Mouse (Mus musculus) stomach, embryonic 14.5 days (tissue): ENCODE measurements around the gene Mkrn1. TPM values are rescaled to one million over a fixed set of nuclear protein-coding genes. Genes with fewer than 3 reads are reported as not detected.

Experiments used
- ATAC-seq: fragments of 200-750 bp; cut with Nextera tagmentation; 2 replicates; pipeline ENCODE4 v1.8.0; 2017; ENCODE audit warnings: low read depth, moderate TSS enrichment; ENCODE audit not compliant: insufficient number of reproducible peaks, insufficient read depth, low FRiP score
- H3K27ac ChIP-seq: fragments of 300-500 bp; sonication (generic); 2 replicates; pipeline ENCODE4 v1.5.1; 2014; ENCODE audit warnings: mild to moderate bottlenecking, low read length, moderate library complexity, mixed read lengths
- H3K27me3 ChIP-seq: fragments of 300-500 bp; sonication (generic); 2 replicates; pipeline ENCODE4 v1.6.1; 2014; ENCODE audit warnings: low read length, control low read depth, mixed read lengths; ENCODE audit not compliant: control insufficient read depth, insufficient read depth
- H3K36me3 ChIP-seq: fragments of 300-500 bp; sonication (generic); 2 replicates; pipeline ENCODE4 v1.6.1; 2014; ENCODE audit warnings: mild to moderate bottlenecking, control low read depth, low read length, moderate library complexity, mixed read lengths; ENCODE audit not compliant: control insufficient read depth, insufficient read depth
- H3K4me1 ChIP-seq: fragments of 300-500 bp; sonication (generic); 2 replicates; pipeline ENCODE4 v1.6.1; 2014; ENCODE audit warnings: low read length, control low read depth, mixed read lengths; ENCODE audit not compliant: control insufficient read depth, insufficient read depth
- H3K4me2 ChIP-seq: fragments of 300-500 bp; sonication (generic); replicated peaks from 2 replicates; pipeline ENCODE4 v1.6.1; 2014; ENCODE audit warnings: low read depth, low read length, control low read depth
- H3K4me3 ChIP-seq: fragments of 300-500 bp; sonication (generic); 2 replicates; pipeline ENCODE4 v1.5.1; 2014; ENCODE audit warnings: low read depth, low read length, control low read depth
- H3K9ac ChIP-seq: fragments of 300-500 bp; sonication (generic); replicated peaks from 2 replicates; pipeline ENCODE4 v1.6.1; 2014; ENCODE audit warnings: low read depth, mild to moderate bottlenecking, control low read depth, low read length, moderate library complexity, mixed read lengths
- H3K9me3 ChIP-seq: fragments of 300-500 bp; sonication (generic); 2 replicates; pipeline ENCODE4 v1.6.1; 2016; ENCODE audit warnings: low read depth, low read length, control low read depth; ENCODE audit not compliant: control insufficient read depth
- WGBS: fragments of 180-500 bp; shearing (Covaris S2); extraction: QIAGEN DNeasy Blood & Tissue Kit; methylation state at CpG from one replicate; pipeline ENCODE4 v1.1.7; 2014; 5-methylcytosine and 5-hydroxymethylcytosine counted together
- polyA plus RNA-seq: library from polyadenylated mRNA; unstranded; fragments of >200 nt; fragmentation: Nextera tagmentation; extraction: Ambion mirVana; gene quantifications from 2 replicates; pipeline ENCODE4 v1.2.1, GENCODE M21; 2014

The Mkrn1 gene
- polyA plus RNA-seq, 1 experiment from 2014 or later = 56.3 TPM

GRCm38 (mm10) chr6:39434111-39434885, 14.0 kb upstream of the Mkrn1 start:
- no peaks in the 10 kb centered on the region for H3K36me3 ChIP-seq
- no peak overlapping the region for H3K4me3 ChIP-seq
- no peak overlapping the region for H3K9ac ChIP-seq
- ATAC-seq = no peak
- no peak overlapping the region for H3K4me2 ChIP-seq
- H3K4me1 ChIP-seq = no peaks in the 10 kb centered on the region
- H3K9me3 ChIP-seq = no peaks in the 10 kb centered on the region
- WGBS = 73% methylated on average over 2 of the region's 2 CpGs
- H3K27me3 ChIP-seq = no peaks in the 10 kb centered on the region
- H3K27ac ChIP-seq = no peak overlapping the region

DNA sequence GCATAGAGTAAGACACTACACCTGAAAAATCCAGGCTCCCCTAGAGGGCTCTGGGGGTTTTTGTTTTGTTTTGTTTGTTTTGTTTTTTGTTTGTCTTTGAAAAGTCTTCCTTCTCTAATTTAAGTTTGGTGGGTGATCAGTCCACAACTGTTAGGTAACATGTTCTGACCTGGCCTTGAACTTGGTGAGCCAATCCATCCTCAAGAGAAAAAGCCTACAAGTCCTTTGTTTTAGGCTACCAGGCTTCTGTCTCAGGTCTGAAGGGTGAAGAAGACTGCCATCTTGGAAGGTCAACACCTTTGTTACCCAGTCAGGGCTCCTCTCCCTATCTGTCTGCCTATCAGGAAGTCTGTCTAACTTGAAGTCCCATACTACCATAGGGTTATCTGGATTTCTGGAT, 13.4 kb upstream of the Mkrn1 start:
- Histone ChIP-seq H3K4me1 (no peaks in the 10 kb centered on the region), H3K4me3 (no peak overlapping the region), H3K27ac (no peak overlapping the region), H3K27me3 (no peaks in the 10 kb centered on the region), H3K9ac (no peak overlapping the region), H3K9me3 (no peaks in the 10 kb centered on the region), H3K4me2 (no peak overlapping the region), H3K36me3 (no peaks in the 10 kb centered on the region)
- no peak for ATAC-seq

GRCm38 (mm10) chr6:39433174-39433573, 12.9 kb upstream of the Mkrn1 start:
- no peaks in the 10 kb centered on the region for H3K9me3 ChIP-seq
- ATAC-seq = no peak
- no peak overlapping the region for H3K4me2 ChIP-seq
- H3K27me3 ChIP-seq = no peaks in the 10 kb centered on the region
- no peak overlapping the region for H3K27ac ChIP-seq
- no peaks in the 10 kb centered on the region for H3K36me3 ChIP-seq
- WGBS = 86% methylated on average over 4 of the region's 4 CpGs
- H3K9ac ChIP-seq = no peak overlapping the region
- no peaks in the 10 kb centered on the region for H3K4me1 ChIP-seq
- H3K4me3 ChIP-seq = no peak overlapping the region

DNA sequence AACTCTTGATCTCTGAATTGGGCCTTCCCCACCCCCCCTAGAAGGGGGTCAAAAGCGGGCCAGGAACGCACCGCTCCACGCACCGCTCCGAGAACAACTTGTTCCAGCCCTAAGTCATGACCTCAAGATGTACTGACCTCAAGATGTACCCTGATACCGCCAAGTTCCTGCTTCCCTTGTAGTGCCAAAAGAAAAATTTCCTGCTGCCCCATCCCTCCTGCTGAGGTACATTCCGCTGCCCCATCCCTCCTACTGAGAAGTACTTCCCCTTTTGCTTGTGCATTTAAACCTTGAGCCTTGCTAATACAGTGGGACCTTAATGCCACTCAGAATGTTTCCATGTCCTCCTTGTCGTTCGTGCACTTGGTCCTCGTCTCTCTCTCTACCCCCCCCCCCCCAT, 10.5 kb upstream of the Mkrn1 start:
- no peak overlapping the region for H3K4me3 ChIP-seq
- WGBS = 77% methylated on average over 11 of the region's 11 CpGs
- no peaks in the 10 kb centered on the region for H3K36me3 ChIP-seq
- no peak overlapping the region for H3K4me2 ChIP-seq
- no peaks in the 10 kb centered on the region for H3K4me1 ChIP-seq
- H3K27ac ChIP-seq = no peak overlapping the region
- H3K27me3 ChIP-seq = no peaks in the 10 kb centered on the region
- no peak for ATAC-seq
- H3K9ac ChIP-seq = no peak overlapping the region
- no peaks in the 10 kb centered on the region for H3K9me3 ChIP-seq

- ATAC-seq = no peak
- no peak overlapping the region for H3K27ac ChIP-seq
- H3K4me2 ChIP-seq = no peak overlapping the region
- H3K4me3 ChIP-seq = no peak overlapping the region
- H3K4me1 ChIP-seq = no peaks in the 10 kb centered on the region
- 69% methylated on average over 6 of the region's 6 CpGs for WGBS
- H3K27me3 ChIP-seq = no peaks in the 10 kb centered on the region
- no peak overlapping the region for H3K9ac ChIP-seq
- H3K9me3 ChIP-seq = no peaks in the 10 kb centered on the region
- H3K36me3 ChIP-seq = no peaks in the 10 kb centered on the region
Observed at GRCm38 (mm10) chr6:39429007-39429788, 8.9 kb upstream of the Mkrn1 start.

DNA sequence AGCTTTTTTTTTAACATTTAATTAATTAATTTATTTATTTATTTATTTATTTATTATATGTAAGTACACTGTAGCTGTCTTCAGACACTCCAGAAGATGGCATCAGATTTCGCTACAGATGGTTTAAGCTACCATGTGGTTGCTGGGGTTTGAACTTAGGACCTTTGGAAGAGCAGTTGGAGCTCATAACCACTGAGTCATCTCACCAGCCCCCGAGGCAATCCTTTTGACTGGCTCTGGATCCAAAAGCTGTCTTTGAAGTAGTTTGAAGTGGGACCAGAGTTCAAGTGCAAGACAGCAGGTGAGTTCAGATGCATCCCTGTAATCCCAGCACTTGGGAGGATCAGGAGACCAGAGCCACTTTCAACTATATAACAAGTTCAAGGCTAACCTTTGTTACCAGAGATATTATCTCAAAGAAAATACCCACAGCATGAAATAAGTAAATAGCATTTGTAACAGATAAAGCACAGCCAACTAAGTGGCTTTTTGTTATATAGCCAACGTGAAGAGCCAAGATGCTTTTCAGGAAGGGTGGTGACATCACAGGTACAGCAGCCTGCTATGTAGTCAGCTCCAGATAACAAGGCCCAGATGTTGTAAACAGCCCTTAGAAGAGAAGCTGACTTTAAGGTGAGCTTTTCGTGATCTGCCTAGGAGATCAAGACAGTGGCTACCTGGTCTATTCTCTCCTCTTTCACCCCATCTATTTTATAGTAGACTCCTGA, 7.2 kb upstream of the Mkrn1 start:
- H3K27me3 ChIP-seq = no peaks in the 10 kb centered on the region
- H3K9ac ChIP-seq = no peak overlapping the region
- H3K4me1 ChIP-seq = no peaks in the 10 kb centered on the region
- no peak overlapping the region for H3K4me2 ChIP-seq
- no peaks in the 10 kb centered on the region for H3K9me3 ChIP-seq
- no peaks in the 10 kb centered on the region for H3K36me3 ChIP-seq
- WGBS = 67% methylated on average over 4 of the region's 4 CpGs
- H3K4me3 ChIP-seq = no peak overlapping the region
- no peak for ATAC-seq
- H3K27ac ChIP-seq = no peak overlapping the region

- no peak for ATAC-seq
- no peak overlapping the region for H3K9ac ChIP-seq
- no peak overlapping the region for H3K4me2 ChIP-seq
- H3K27me3 ChIP-seq = no peaks in the 10 kb centered on the region
- no peaks in the 10 kb centered on the region for H3K9me3 ChIP-seq
- no peak overlapping the region for H3K27ac ChIP-seq
- H3K4me1 ChIP-seq = no peaks in the 10 kb centered on the region
- WGBS = 83% methylated on average over 4 of the region's 4 CpGs
- no peak overlapping the region for H3K4me3 ChIP-seq
- no peaks in the 10 kb centered on the region for H3K36me3 ChIP-seq
Observed at GRCm38 (mm10) chr6:39426725-39427124, 6.5 kb upstream of the Mkrn1 start.

GRCm38 (mm10) chr6:39425181-39425580, 4.9 kb upstream of the Mkrn1 start:
- no peak for ATAC-seq
- no peaks in the 10 kb centered on the region for H3K27me3 ChIP-seq
- H3K36me3 ChIP-seq = no peaks in the 10 kb centered on the region
- no peak overlapping the region for H3K9ac ChIP-seq
- no peak overlapping the region for H3K4me3 ChIP-seq
- H3K4me1 ChIP-seq = no peaks in the 10 kb centered on the region
- WGBS = 82% methylated on average over 2 of the region's 2 CpGs
- no peaks in the 10 kb centered on the region for H3K9me3 ChIP-seq
- no peak overlapping the region for H3K27ac ChIP-seq
- H3K4me2 ChIP-seq = no peak overlapping the region
